Mouse (Mus musculus) ES-Bruce4 (cell line): ENCODE measurements around the gene Thap8.

ENCODE experiments used
- CTCF ChIP-seq: IDR thresholded peaks from one replicate; pipeline ENCODE4 v1.8.1; 2011; ENCODE audit warnings: low read depth, low read length
- EP300 ChIP-seq: IDR thresholded peaks from 2 replicates; pipeline ENCODE4 v1.6.1; 2011; ENCODE audit warnings: low read depth, low read length; ENCODE audit not compliant: insufficient read depth
- POLR2A ChIP-seq: IDR thresholded peaks from one replicate; pipeline ENCODE4 v1.8.1; 2011; ENCODE audit warnings: low read length; ENCODE audit not compliant: insufficient read depth

GRCm38 (mm10) chr7:30269641-30270040, 10.3 kb upstream of the Thap8 start:
- TF ChIP-seq POLR2A (no peak), CTCF (no peak), EP300 (no peak)
